Mouse (Mus musculus) lung, adult 2 months (tissue): ENCODE data around the gene Fam19a1.

Source experiments
- CTCF ChIP-seq: fragments of 200-500 bp; IDR thresholded peaks from 2 replicates; pipeline ENCODE4 v1.5.1; 2011; ENCODE audit warnings: mild to moderate bottlenecking, low read length, control low read depth; ENCODE audit not compliant: insufficient read depth
- POLR2A ChIP-seq: fragments of 200-500 bp; IDR thresholded peaks from 2 replicates; pipeline ENCODE4 v1.6.1; 2011; ENCODE audit warnings: low read depth, mild to moderate bottlenecking, control low read depth, low read length, borderline replicate concordance; ENCODE audit errors: extremely low read depth

DNA sequence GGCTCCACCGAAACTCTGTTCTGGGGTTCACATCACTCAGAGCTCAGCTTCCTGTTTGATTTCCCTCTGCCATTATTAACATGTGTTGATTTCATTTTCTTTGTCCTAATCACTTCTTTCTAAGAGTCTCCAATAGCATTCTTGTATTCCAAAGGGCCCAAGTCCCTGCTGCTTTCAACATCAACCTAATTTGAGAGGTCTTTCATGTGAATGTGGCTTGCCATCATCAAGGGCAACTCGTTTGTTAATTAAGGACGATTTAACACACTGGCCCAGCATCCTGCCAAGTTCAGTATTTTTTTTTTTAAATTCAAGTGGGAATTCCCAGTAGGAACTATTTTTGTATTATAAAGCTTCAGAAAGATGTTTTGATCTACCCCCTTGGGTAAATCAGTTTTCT is 263.8 kb downstream of the Fam19a1 start:
- TF ChIP-seq POLR2A = no peak
- no peak for TF ChIP-seq CTCF
